Mouse (Mus musculus) thymus, adult 2 months (tissue): ENCODE measurements around the gene Zfp592.

Source experiments
- CTCF ChIP-seq: fragments of 200-500 bp; IDR thresholded peaks from 2 replicates; pipeline ENCODE4 v1.5.1; 2012; ENCODE audit warnings: mild to moderate bottlenecking, control low read depth, low read length, moderate library complexity, borderline replicate concordance; ENCODE audit not compliant: control insufficient read depth, poor library complexity, insufficient read depth; ENCODE audit errors: extremely low read depth
- POLR2A ChIP-seq: fragments of 200-500 bp; IDR thresholded peaks from 2 replicates; pipeline ENCODE4 v1.6.1; 2012; ENCODE audit warnings: mild to moderate bottlenecking, low read length, control low read depth, moderate library complexity; ENCODE audit not compliant: control insufficient read depth, poor library complexity, insufficient read depth; ENCODE audit errors: extremely low read depth

DNA sequence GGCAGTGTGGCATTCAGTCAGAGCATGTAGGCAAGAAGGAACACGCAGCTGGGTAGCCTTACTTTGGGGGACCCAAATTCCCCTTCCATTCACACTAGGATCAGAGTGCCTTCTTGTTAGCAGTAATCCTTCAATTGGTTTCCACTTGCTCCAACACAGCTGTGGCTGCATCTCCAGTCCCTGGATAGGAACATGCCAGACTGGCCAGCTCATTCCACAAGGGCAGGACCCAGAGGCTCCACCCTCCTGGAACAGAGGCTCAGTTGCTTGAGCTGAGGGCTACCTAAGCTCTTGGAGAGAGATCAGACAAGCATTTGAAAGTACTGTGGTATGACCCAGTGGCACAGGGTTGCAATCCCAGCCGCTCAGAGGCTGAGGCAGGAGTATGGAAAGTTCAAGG is 55.0 kb downstream of the Zfp592 start:
- TF ChIP-seq POLR2A (no peak), CTCF (no peak)
